Mouse (Mus musculus) B cell, adult 2 months (primary cell): ENCODE measurements around the gene Tsc22d2.
A peak's percentile ranks its signal among the peaks of the same experiment; 100 is the strongest.

Experiments
- DNase-seq, 2 experiments: peaks; one replicate each; pipeline ENCODE4 v3.0.0; 2022

The Tsc22d2 gene

GRCm38 (mm10) chr3:58414234-58414938 is at the start of gene Tsc22d2:
TSS of gene Tsc22d2 (plus strand) at chr3:58414715.
- peak; percentile 99 for DNase-seq

- DNase-seq, result no peak
These were observed 47.8 kb upstream of the Tsc22d2 start for GRCm38 (mm10) chr3:58366756-58367155.

GRCm38 (mm10) chr3:58370811-58371210 is 43.7 kb upstream of the Tsc22d2 start:
- no peak for DNase-seq

- DNase-seq, result no peak
These were observed 42.2 kb upstream of the Tsc22d2 start for GRCm38 (mm10) chr3:58372066-58372904.

GRCm38 (mm10) chr3:58372905-58373208 is 41.7 kb upstream of the Tsc22d2 start:
- DNase-seq, result no peak

GRCm38 (mm10) chr3:58374281-58374680 is 40.2 kb upstream of the Tsc22d2 start:
- no peak for DNase-seq

- DNase-seq, result no peak
These were observed 37.8 kb upstream of the Tsc22d2 start for GRCm38 (mm10) chr3:58376713-58377112.

- no peak for DNase-seq
These were observed 36.9 kb upstream of the Tsc22d2 start for GRCm38 (mm10) chr3:58377589-58378134.

GRCm38 (mm10) chr3:58382676-58383075 is 31.8 kb upstream of the Tsc22d2 start:
- no peak for DNase-seq

GRCm38 (mm10) chr3:58385060-58385459 is 29.5 kb upstream of the Tsc22d2 start:
- no peak for DNase-seq

GRCm38 (mm10) chr3:58388731-58389130 is 25.8 kb upstream of the Tsc22d2 start:
- no peak for DNase-seq

- DNase-seq, result no peak
These were observed 16.0 kb upstream of the Tsc22d2 start for GRCm38 (mm10) chr3:58398541-58398940.

GRCm38 (mm10) chr3:58399931-58400330 is 14.6 kb upstream of the Tsc22d2 start:
- no peak for DNase-seq

- DNase-seq, result no peak
These were observed 2.8 kb upstream of the Tsc22d2 start for GRCm38 (mm10) chr3:58411669-58412068.

- DNase-seq, result peak; percentile 3 to 11
These were observed 844 bp upstream of the Tsc22d2 start for GRCm38 (mm10) chr3:58413671-58414070.

GRCm38 (mm10) chr3:58414986-58415883 is 720 bp downstream of the Tsc22d2 start:
- DNase-seq, result peak in 1 of 2 experiments; percentile 57

- peak; percentile 74 to 78 for DNase-seq
These were observed 1.6 kb downstream of the Tsc22d2 start for GRCm38 (mm10) chr3:58415884-58416725.

GRCm38 (mm10) chr3:58416726-58417437 is 2.4 kb downstream of the Tsc22d2 start:
- DNase-seq, result peak; percentile 64 to 71

- DNase-seq, result no peak
These were observed 4.5 kb downstream of the Tsc22d2 start for GRCm38 (mm10) chr3:58418724-58419705.

- DNase-seq, result no peak
These were observed 14.3 kb downstream of the Tsc22d2 start for GRCm38 (mm10) chr3:58428861-58429260.
